Mouse (Mus musculus): Measurements from ENCODE around the gene Cecr2. TPM values are rescaled to one million over a fixed set of nuclear protein-coding genes. Genes with fewer than 3 reads are reported as not detected.

Cecr2 gene
- polyA plus RNA-seq, 1 experiment from 2014 or later: 5.0 TPM

DNA sequence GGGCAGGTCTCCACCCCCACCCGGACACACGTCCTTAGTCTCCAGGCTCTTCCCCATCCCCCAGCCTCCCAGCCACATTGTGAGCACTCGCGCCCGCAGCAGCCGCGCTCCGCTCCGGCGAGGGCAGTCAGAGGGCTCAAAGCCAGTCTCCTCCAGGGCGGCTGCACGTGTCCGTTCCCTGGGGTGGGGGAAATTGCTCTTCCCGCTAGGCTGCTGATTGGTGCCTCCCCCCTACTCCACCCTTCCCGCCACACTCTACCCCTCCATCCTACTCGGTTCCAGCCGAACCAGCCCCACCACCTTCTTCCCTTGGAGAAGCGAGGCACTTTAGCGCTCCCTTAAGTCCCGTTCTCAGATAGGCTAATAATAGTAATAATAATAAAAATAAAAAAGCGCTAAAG is 754 bp upstream of the Cecr2 start:
- TF ChIP-seq CTCF (IDR thresholded peaks at IDR 0.05; ENCODE audit: low read depth) (no peak), EP300 (IDR thresholded peaks at IDR 0.05; ENCODE audit: low read depth) (no peak)
- Histone ChIP-seq H3K4me2 (ENCODE audit: low read depth, low read length) (peak overlapping the region; percentile 96), H3K27ac (ENCODE audit: low read depth) (peak overlapping the region; percentile 98), H3K4me3 (ENCODE audit: low read depth, low read length) (peak overlapping the region; percentile 92), H3K9ac (replicated peaks) (peak overlapping the region; percentile 97), H3K4me1 (ENCODE audit: insufficient read depth) (peaks cover 13% of the 10 kb centered on the region), H3K9me3 (ENCODE audit: low read length) (no peaks in the 10 kb centered on the region), H3K27me3 (ENCODE audit: insufficient read depth, low read length) (0 out of 2 replicates have a peak, but pooled peaks cover 3% of the 10 kb centered on the region), H3K36me3 (replicated peaks; ENCODE audit: insufficient read depth, low read length) (no peaks in the 10 kb centered on the region)
- WGBS (ENCODE audit: insufficient replicate concordance): under 1% methylated on average over 21 of the region's 21 CpGs
- peak; percentile 82 for ATAC-seq
- DNase-seq: peak; percentile 81

DNA sequence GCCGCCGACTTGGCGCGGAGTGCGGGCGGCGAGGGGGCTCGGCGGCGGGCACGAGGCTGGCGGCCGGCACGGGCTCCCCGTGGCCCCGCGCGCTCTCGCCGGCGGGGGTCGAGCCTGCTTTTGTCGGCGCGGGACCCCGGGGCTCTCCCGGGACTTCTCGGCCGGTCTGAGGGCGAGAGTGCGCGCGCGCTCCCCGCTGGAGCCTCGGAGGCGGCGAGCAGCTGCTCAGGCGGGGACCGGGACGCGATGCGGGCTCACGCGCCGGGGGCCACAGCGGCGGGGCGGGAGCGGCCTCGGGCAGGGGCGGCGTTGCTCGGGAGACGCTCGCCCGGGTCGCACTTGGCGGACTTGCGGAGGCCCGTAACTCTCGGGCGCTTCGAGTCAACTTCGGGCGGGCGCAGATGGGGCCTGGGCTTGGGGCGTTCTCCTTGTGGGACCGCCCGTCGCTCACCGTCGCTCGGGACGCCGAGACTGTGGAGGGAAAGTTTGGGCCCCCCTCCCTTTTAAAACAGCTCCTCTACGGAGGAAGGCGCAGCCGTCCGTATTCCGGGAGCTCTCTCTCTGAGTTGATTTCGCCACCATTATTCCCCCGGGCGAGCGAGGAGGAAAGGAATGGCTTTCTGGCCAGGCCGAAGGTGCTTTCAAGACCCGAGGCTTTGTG is 722 bp downstream of the Cecr2 start:
- H3K4me3 ChIP-seq (ENCODE audit: low read depth, low read length): peak overlapping the region; percentile 92
- H3K4me2 ChIP-seq (ENCODE audit: low read depth, low read length): peak overlapping the region; percentile 96
- H3K27ac ChIP-seq (ENCODE audit: low read depth): peak overlapping the region; percentile 98
- peak overlapping the region; percentile 97 for H3K9ac ChIP-seq (replicated peaks)
- DNase-seq (peak; percentile 70), ATAC-seq (peak; percentile 14)
- H3K36me3 ChIP-seq (replicated peaks; ENCODE audit: insufficient read depth, low read length): no peaks in the 10 kb centered on the region
- peaks cover 15% of the 10 kb centered on the region for H3K4me1 ChIP-seq (ENCODE audit: insufficient read depth)
- H3K9me3 ChIP-seq (ENCODE audit: low read length): no peaks in the 10 kb centered on the region
- no peak for TF ChIP-seq CTCF (IDR thresholded peaks at IDR 0.05; ENCODE audit: low read depth)
- no peak for TF ChIP-seq EP300 (IDR thresholded peaks at IDR 0.05; ENCODE audit: low read depth)
- WGBS (ENCODE audit: insufficient replicate concordance): under 1% methylated on average over 67 of the region's 87 CpGs
- 0 out of 2 replicates have a peak, but pooled peaks cover 3% of the 10 kb centered on the region for H3K27me3 ChIP-seq (ENCODE audit: insufficient read depth, low read length)

DNA sequence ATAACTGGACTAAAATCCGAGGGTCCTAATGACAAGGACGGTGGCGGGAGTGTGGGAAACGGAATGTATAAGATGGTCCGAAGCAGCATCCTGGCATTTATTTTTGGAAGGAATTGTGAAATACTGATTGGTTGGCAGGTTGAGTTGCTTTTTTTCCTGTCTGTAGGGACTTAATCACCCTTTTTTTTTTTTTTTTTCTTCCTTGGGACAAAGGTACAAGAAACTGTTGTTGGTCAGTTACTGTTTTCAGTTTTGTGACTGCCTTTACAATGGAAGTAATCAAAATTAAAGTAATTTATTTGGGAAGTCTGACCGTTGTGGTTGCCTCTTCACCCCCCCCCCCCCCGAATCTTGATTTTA is 1.2 kb downstream of the Cecr2 start:
- Histone ChIP-seq H3K27ac (ENCODE audit: low read depth) (peak overlapping the region; percentile 98), H3K9me3 (ENCODE audit: low read length) (no peaks in the 10 kb centered on the region), H3K4me2 (ENCODE audit: low read depth, low read length) (peak overlapping the region; percentile 96), H3K27me3 (ENCODE audit: insufficient read depth, low read length) (0 out of 2 replicates have a peak, but pooled peaks cover 3% of the 10 kb centered on the region), H3K9ac (replicated peaks) (peak overlapping the region; percentile 97), H3K4me1 (ENCODE audit: insufficient read depth) (peaks cover 19% of the 10 kb centered on the region), H3K36me3 (replicated peaks; ENCODE audit: insufficient read depth, low read length) (no peaks in the 10 kb centered on the region), H3K4me3 (ENCODE audit: low read depth, low read length) (peak overlapping the region; percentile 92)
- DNase-seq (no peak), ATAC-seq (no peak)
- TF ChIP-seq EP300 (IDR thresholded peaks at IDR 0.05; ENCODE audit: low read depth) (no peak), CTCF (IDR thresholded peaks at IDR 0.05; ENCODE audit: low read depth) (no peak)
- 0% methylated on average over 7 of the region's 7 CpGs for WGBS (ENCODE audit: insufficient replicate concordance)

DNA sequence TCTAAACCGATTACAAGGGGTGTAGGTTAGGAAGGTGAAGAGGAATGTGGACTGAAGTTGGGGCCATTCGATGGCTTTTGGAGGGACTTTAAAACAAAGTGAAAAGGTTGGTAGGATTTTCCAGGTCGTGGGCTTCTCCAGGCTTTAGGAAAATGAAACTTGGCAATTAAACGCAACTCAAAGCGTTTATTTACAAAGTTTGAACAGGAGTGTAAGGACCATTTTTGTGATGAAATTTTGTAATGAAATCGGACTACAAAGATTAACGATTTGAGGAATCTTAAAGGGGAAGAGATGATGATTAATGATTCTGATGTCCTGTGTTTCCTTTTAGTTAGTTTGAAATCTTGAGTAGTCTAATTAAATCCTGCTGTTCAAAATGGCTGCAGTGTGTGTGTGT is 1.7 kb downstream of the Cecr2 start:
- H3K9ac ChIP-seq (replicated peaks): peak overlapping the region; percentile 97
- DNase-seq (no peak), ATAC-seq (no peak)
- TF ChIP-seq EP300 (IDR thresholded peaks at IDR 0.05; ENCODE audit: low read depth) (no peak), CTCF (IDR thresholded peaks at IDR 0.05; ENCODE audit: low read depth) (no peak)
- H3K4me3 ChIP-seq (ENCODE audit: low read depth, low read length): peak overlapping the region; percentile 92
- WGBS (ENCODE audit: insufficient replicate concordance): 24% methylated on average over 7 of the region's 7 CpGs
- peak overlapping the region; percentile 96 for H3K4me2 ChIP-seq (ENCODE audit: low read depth, low read length)
- 0 out of 2 replicates have a peak, but pooled peaks cover 3% of the 10 kb centered on the region for H3K27me3 ChIP-seq (ENCODE audit: insufficient read depth, low read length)
- peaks cover 19% of the 10 kb centered on the region for H3K4me1 ChIP-seq (ENCODE audit: insufficient read depth)
- H3K9me3 ChIP-seq (ENCODE audit: low read length): no peaks in the 10 kb centered on the region
- H3K36me3 ChIP-seq (replicated peaks; ENCODE audit: insufficient read depth, low read length): no peaks in the 10 kb centered on the region
- H3K27ac ChIP-seq (ENCODE audit: low read depth): no peak overlapping the region

DNA sequence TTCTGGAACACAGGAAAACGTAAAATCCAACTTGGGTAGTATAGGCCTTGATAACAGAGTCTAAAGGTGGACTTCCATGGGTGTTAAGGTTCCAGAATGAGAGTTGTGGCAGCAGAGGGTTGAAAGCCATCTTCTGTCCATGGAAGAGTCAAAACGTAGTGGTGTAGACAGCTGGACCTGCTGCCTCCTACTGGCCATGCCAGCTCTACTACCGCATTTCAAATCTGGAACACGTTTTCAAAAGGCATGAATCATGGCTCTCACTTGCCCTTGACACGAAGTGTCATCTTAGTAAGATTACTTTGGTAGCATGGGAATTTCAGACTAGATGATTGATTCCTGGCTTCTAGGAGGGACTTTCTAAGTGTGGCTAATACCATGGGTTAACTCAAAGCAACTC is 8.0 kb downstream of the Cecr2 start:
- DNase-seq: peak; percentile 38

DNA sequence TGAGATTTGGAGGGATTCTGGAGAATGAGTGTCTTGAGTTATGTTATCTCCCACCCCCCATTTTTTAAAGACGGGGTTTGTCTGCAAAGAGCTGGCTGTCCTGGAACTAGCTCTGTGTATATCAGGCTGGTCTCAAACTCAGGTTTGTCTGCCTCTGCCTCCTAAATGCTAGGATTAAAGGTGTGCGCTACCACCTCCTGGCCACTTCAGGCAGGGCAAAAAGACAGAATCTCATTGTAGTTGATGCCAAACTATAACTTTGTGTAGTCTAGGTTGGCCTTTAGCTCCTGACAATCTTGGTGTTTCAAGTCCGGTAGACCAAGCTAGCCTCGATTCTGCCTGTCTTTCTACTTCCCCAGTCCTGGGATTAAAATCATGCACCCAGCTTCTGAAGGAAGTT is 8.7 kb downstream of the Cecr2 start:
- DNase-seq: no peak
- no peaks in the 10 kb centered on the region for H3K27me3 ChIP-seq (ENCODE audit: insufficient read depth, low read length)
- no peaks in the 10 kb centered on the region for H3K9me3 ChIP-seq (ENCODE audit: low read length)
- WGBS (ENCODE audit: insufficient replicate concordance): 68% methylated on average over 4 of the region's 4 CpGs
- no peaks in the 10 kb centered on the region for H3K36me3 ChIP-seq (replicated peaks; ENCODE audit: insufficient read depth, low read length)
- ATAC-seq: peak; percentile 54
- TF ChIP-seq CTCF (IDR thresholded peaks at IDR 0.05; ENCODE audit: low read depth) (peak; percentile 69), EP300 (IDR thresholded peaks at IDR 0.05; ENCODE audit: low read depth) (no peak)
- H3K4me2 ChIP-seq (ENCODE audit: low read depth, low read length): no peak overlapping the region
- H3K4me1 ChIP-seq (ENCODE audit: insufficient read depth): peaks cover 10% of the 10 kb centered on the region
- no peak overlapping the region for H3K9ac ChIP-seq (replicated peaks)
- no peak overlapping the region for H3K4me3 ChIP-seq (ENCODE audit: low read depth, low read length)
- H3K27ac ChIP-seq (ENCODE audit: low read depth): no peak overlapping the region

More for the DNA sequence above, 8.0 kb downstream of the Cecr2 start:
- Histone ChIP-seq H3K9ac (replicated peaks) (no peak overlapping the region), H3K4me2 (ENCODE audit: low read depth, low read length) (no peak overlapping the region), H3K4me1 (ENCODE audit: insufficient read depth) (peaks cover 13% of the 10 kb centered on the region), H3K27ac (ENCODE audit: low read depth) (no peak overlapping the region), H3K9me3 (ENCODE audit: low read length) (no peaks in the 10 kb centered on the region), H3K27me3 (ENCODE audit: insufficient read depth, low read length) (no peaks in the 10 kb centered on the region), H3K36me3 (replicated peaks; ENCODE audit: insufficient read depth, low read length) (no peaks in the 10 kb centered on the region), H3K4me3 (ENCODE audit: low read depth, low read length) (no peak overlapping the region)
- 49% methylated on average over 5 of the region's 5 CpGs for WGBS (ENCODE audit: insufficient replicate concordance)
- peak; percentile 48; the same call in 1 of the 2 replicates for ATAC-seq
- TF ChIP-seq CTCF (IDR thresholded peaks at IDR 0.05; ENCODE audit: low read depth): peak; percentile 75
- TF ChIP-seq EP300 (IDR thresholded peaks at IDR 0.05; ENCODE audit: low read depth): no peak

Data from liver, postnatal 0 days (tissue).